ENCODE assay signal across 25 mouse cellular contexts in the genomic region with DNA sequence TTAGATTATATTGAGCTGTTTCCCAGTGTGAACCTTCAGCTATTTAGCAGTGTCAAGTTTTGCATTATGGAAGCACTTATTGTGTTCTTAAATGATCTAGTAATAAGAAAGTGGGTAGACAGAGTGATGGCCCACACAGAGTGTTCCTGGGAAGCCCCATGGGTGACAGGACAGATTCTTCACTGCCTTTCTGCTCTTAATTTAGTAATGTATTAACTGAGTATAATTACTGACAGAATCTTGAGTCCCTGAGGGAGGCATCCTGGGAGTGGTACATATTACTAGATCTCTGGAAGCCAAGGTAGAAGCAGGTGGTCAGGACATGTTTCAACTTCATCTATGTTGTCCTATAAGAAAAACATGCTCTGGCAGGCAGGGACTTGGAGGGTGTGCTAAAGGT. TPM values are rescaled to one million over a fixed set of nuclear protein-coding genes. Genes with fewer than 3 reads are reported as not detected.
DNase-seq lines count a peak whose midpoint lies in the region; ATAC-seq and TF ChIP-seq lines count a peak whose summit lies in the region.
"Had no signal": no experiment of that assay in that cellular context is flagged by ENCODE, and none has a peak within 500 bp of the region (broad histone marks: within the 10 kb centered on the region; RNA-seq: fewer than 3 reads in every experiment).

No protein-coding gene starts in this region.

- H3K4me2 ChIP-seq in kidney, embryonic 16.5 days (replicated peaks; ENCODE audit: low read depth, low read length): no peak overlapping the region
- H3K4me2 ChIP-seq in liver, postnatal 0 days (ENCODE audit: low read depth, low read length): no peak overlapping the region
- H3K4me2 ChIP-seq: embryonic facial prominence, embryonic 15.5 days; heart, embryonic 12.5 days; hindbrain, embryonic 14.5 days had no signal

- H3K4me3 ChIP-seq in kidney, adult 2 months (ENCODE audit: insufficient read depth, low read depth, low read length): no peak overlapping the region
- H3K4me3 ChIP-seq in kidney, embryonic 16.5 days (ENCODE audit: low read length): no peak overlapping the region
- H3K4me3 ChIP-seq in liver, postnatal 0 days (ENCODE audit: low read depth, low read length): no peak overlapping the region
- H3K4me3 ChIP-seq: embryonic facial prominence, embryonic 15.5 days; erythroblast, embryonic 14.5 days; forebrain, embryonic 10.5 days; gastrocnemius, adult 2 months; heart, embryonic 12.5 days; hindbrain, embryonic 10.5 days had no signal

- TF ChIP-seq EP300 in liver, postnatal 0 days (IDR thresholded peaks at IDR 0.05; ENCODE audit: low read depth): no peak

- TF ChIP-seq POLR2A in kidney, adult 2 months (IDR thresholded peaks at IDR 0.05; ENCODE audit: low read depth, low read length): no peak

- peak; percentile 81 for ATAC-seq in kidney, embryonic 16.5 days (ENCODE audit: low FRiP score, low TSS enrichment)
- no peak for ATAC-seq in liver, postnatal 0 days
- ATAC-seq: forebrain, embryonic 14.5 days had no signal

- H3K27me3 ChIP-seq in kidney, adult 2 months (replicated peaks; ENCODE audit: control insufficient read depth, insufficient read depth, low read length): no peaks in the 10 kb centered on the region; the same call in 1 of the 2 replicates
- no peaks in the 10 kb centered on the region for H3K27me3 ChIP-seq in kidney, embryonic 16.5 days (ENCODE audit: insufficient read depth, low read length)
- H3K27me3 ChIP-seq in liver, postnatal 0 days (ENCODE audit: insufficient read depth, low read length): no peaks in the 10 kb centered on the region
- H3K27me3 ChIP-seq: CH12.LX; embryonic facial prominence, embryonic 15.5 days; heart, embryonic 12.5 days had no signal

- H3K27ac ChIP-seq in kidney, adult 2 months (ENCODE audit: insufficient read depth, low read depth, low read length): no peak overlapping the region
- H3K27ac ChIP-seq in kidney, embryonic 16.5 days (ENCODE audit: low read length): no peak overlapping the region
- H3K27ac ChIP-seq in liver, postnatal 0 days (ENCODE audit: low read depth): no peak overlapping the region
- H3K27ac ChIP-seq: embryonic facial prominence, embryonic 15.5 days; forebrain, embryonic 10.5 days; gastrocnemius, adult 2 months; hindbrain, embryonic 10.5 days; hindbrain, embryonic 14.5 days had no signal

- peak; percentile 67 for DNase-seq in kidney, adult 2 months
- no peak for DNase-seq in kidney, adult 18-20 months
- peak; percentile 11 for DNase-seq in urinary bladder, postnatal 14 days (ENCODE audit: low spot score)
- DNase-seq in urinary bladder, postnatal 36 days (ENCODE audit: low spot score in 2 of 2): no peak
- no peak for DNase-seq in liver, postnatal 0 days
- no peak for DNase-seq in left cerebral cortex, postnatal 36 days (ENCODE audit: low spot score in 2 of 2)
- DNase-seq: adrenal gland, postnatal 10 days; cerebellum, adult 11-12 months; cerebellum, adult 9-10 months; cerebellum, postnatal 36 days; gastrocnemius, adult 2 months; gastrocnemius, postnatal 25 days had no signal

- peaks cover 3% of the 10 kb centered on the region; the same call in 1 of the 2 replicates for H3K4me1 ChIP-seq in kidney, adult 2 months (ENCODE audit: control insufficient read depth, insufficient read depth, low read length)
- no peaks in the 10 kb centered on the region for H3K4me1 ChIP-seq in kidney, embryonic 16.5 days (ENCODE audit: insufficient read depth, low read length)
- no peaks in the 10 kb centered on the region for H3K4me1 ChIP-seq in liver, postnatal 0 days (ENCODE audit: insufficient read depth)
- H3K4me1 ChIP-seq: embryonic facial prominence, embryonic 15.5 days; forebrain, embryonic 10.5 days; heart, embryonic 12.5 days; hindbrain, embryonic 10.5 days had no signal

- intact Hi-C loops in left cerebral cortex, postnatal 36 days (cut with DNase I): no loop called here

- TF ChIP-seq CTCF in kidney, adult 2 months (conservative IDR thresholded peaks at IDR 0.05; ENCODE audit: insufficient read depth, insufficient read length, low read depth, low read length): no peak
- TF ChIP-seq CTCF in liver, postnatal 0 days (IDR thresholded peaks at IDR 0.05; ENCODE audit: low read depth): no peak

- no peaks in the 10 kb centered on the region for H3K36me3 ChIP-seq in kidney, adult 2 months (ENCODE audit: control insufficient read depth, insufficient read depth, low read length)
- no peaks in the 10 kb centered on the region for H3K36me3 ChIP-seq in kidney, embryonic 16.5 days (ENCODE audit: insufficient read depth, low read length)
- no peaks in the 10 kb centered on the region for H3K36me3 ChIP-seq in liver, postnatal 0 days (replicated peaks; ENCODE audit: insufficient read depth, low read length)
- H3K36me3 ChIP-seq: embryonic facial prominence, embryonic 15.5 days; forebrain, embryonic 10.5 days; heart, embryonic 12.5 days; hindbrain, embryonic 10.5 days had no signal

- no peak overlapping the region for H3K9ac ChIP-seq in kidney, embryonic 16.5 days (replicated peaks; ENCODE audit: low read length)
- no peak overlapping the region for H3K9ac ChIP-seq in liver, postnatal 0 days (replicated peaks)
- H3K9ac ChIP-seq: embryonic facial prominence, embryonic 15.5 days; heart, embryonic 12.5 days; hindbrain, embryonic 14.5 days had no signal

- H3K9me3 ChIP-seq in kidney, embryonic 16.5 days (ENCODE audit: low read length): no peaks in the 10 kb centered on the region
- H3K9me3 ChIP-seq in liver, postnatal 0 days (ENCODE audit: low read length): peaks cover 4% of the 10 kb centered on the region; the same call in 1 of the 2 replicates
- H3K9me3 ChIP-seq: embryonic facial prominence, embryonic 15.5 days; forebrain, embryonic 10.5 days; heart, embryonic 12.5 days; hindbrain, embryonic 10.5 days had no signal

RNA-seq across cellular contexts. Expression of a gene that starts 30.6 kb away (rescaled TPM):
- 0.09 TPM in 1 of 2 replicates, not detected in the other for polyA plus RNA-seq in kidney, adult 2 months (2012; rRNA removed)
- not detected in 2 replicates for polyA plus RNA-seq in kidney, embryonic 16.5 days (2015; fragmentation: Nextera tagmentation; extraction: Ambion mirVana)
- not detected in 2 replicates for polyA plus RNA-seq in liver, postnatal 0 days (2015; fragmentation: Nextera tagmentation; extraction: Ambion mirVana)
- total RNA-seq in left cerebral cortex, postnatal 36 days (2021): not detected
- total RNA-seq: adrenal gland, postnatal 10 days; CH12.LX; gastrocnemius, adult 2 months; gastrocnemius, postnatal 25 days; granulocyte monocyte progenitor cell, adult 5-6 weeks; heart, adult 8-10 months; heart, postnatal 25 days had no signal
- polyA plus RNA-seq: embryonic facial prominence, embryonic 15.5 days; erythroblast, embryonic 14.5 days; forebrain, embryonic 10.5 days; forebrain, embryonic 14.5 days; heart, embryonic 12.5 days; heart, embryonic 16.5 days; hindbrain, embryonic 10.5 days; hindbrain, embryonic 14.5 days had no signal

Comparison
In these comparisons a context has a peak if more than half of its experiments do, and no peak if none do; other contexts are left out.
1. DNase-seq: peak in kidney, adult 2 months (single experiment) and urinary bladder, postnatal 14 days (single experiment); none in kidney, adult 18-20 months (single experiment), urinary bladder, postnatal 36 days (0 of 2), liver, postnatal 0 days (single experiment) and left cerebral cortex, postnatal 36 days (0 of 2).